Mouse (Mus musculus): ENCODE results near the gene Hoxd3.

DNA sequence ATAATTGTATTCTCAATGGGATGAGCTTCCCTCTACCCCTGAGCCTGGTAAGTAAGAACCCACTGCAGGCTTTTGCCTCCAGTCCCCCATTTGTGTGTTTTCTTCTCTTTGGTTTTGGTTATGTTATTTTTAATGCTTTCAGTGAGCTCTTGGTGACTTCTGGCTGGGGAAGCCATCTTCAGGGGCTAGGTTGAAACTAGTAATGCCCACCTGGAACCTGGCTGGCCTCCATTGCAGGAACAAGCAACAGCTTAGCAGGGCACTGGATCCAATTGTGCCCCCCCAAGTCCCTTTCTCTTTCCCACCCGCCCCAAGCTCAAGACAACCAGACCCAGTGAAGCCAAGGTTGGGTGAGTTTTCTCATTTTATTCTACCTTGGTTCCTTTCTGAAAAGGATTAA is 16.3 kb upstream of the Hoxd3 start:
- TF ChIP-seq POLR2A (IDR thresholded peaks at IDR 0.05; ENCODE audit: borderline replicate concordance, extremely low read depth, low read depth, low read length) = no peak
- no peak for TF ChIP-seq CTCF (IDR thresholded peaks at IDR 0.05; ENCODE audit: insufficient read depth, low read length)

Data from lung, adult 2 months (tissue).